8 mouse cellular contexts compared by ENCODE assay signal in genomic region chr9:31858720-31859340, GRCm38 (mm10). TPM values are rescaled to one million over a fixed set of nuclear protein-coding genes. Genes with fewer than 3 reads are reported as not detected.
DNase-seq lines count a peak whose midpoint lies in the region; ATAC-seq lines count a peak whose summit lies in the region.

No protein-coding gene starts in this region.

- 7% methylated on average over 20 of the region's 20 CpGs for WGBS in kidney, embryonic 16.5 days

- peaks cover 15% of the 10 kb centered on the region; the same call in 1 of the 2 replicates for H3K4me1 ChIP-seq in kidney, embryonic 16.5 days (ENCODE audit: insufficient read depth, low read length)

- intact Hi-C loops in left cerebral cortex, postnatal 14 days (cut with DNase I), result loop anchor here (5.0 kb wide), 1 partner anchor 53 kb away; the partner anchor contains the start of gene Barx2

- no peaks in the 10 kb centered on the region for H3K9me3 ChIP-seq in kidney, embryonic 16.5 days (ENCODE audit: low read length)

- ATAC-seq in kidney, embryonic 16.5 days (ENCODE audit: low FRiP score, low TSS enrichment), result peak; percentile 47; the same call in 1 of the 2 replicates
- ATAC-seq in activated CD4-positive, CD25-positive, alpha-beta regulatory T cell, adult 4 months, result no peak

- DNase-seq in kidney, adult 18-20 months, result no peak
- DNase-seq in brain, adult 2 months (ENCODE audit: low read depth, low spot score), result peak; percentile 43
- peak; percentile 49 for DNase-seq in forelimb bud, embryonic 11.5 days (ENCODE audit: low read depth, low spot score)
- DNase-seq in left cerebral cortex, postnatal 14 days (ENCODE audit: low spot score in 2 of 2), result peak; percentile 23 to 32
- peak; percentile 59 for DNase-seq in neural tube, embryonic 10.5 days (ENCODE audit: extremely low spot score, low spot score)
- DNase-seq in cerebellum, adult 9-10 months, result no peak

- no peaks in the 10 kb centered on the region for H3K36me3 ChIP-seq in kidney, embryonic 16.5 days (ENCODE audit: insufficient read depth, low read length)

- H3K4me2 ChIP-seq in kidney, embryonic 16.5 days (replicated peaks; ENCODE audit: low read depth, low read length), result peak overlapping the region; percentile 54

- no peaks in the 10 kb centered on the region for H3K27me3 ChIP-seq in kidney, embryonic 16.5 days (ENCODE audit: insufficient read depth, low read length)

- H3K27ac ChIP-seq in kidney, embryonic 16.5 days (ENCODE audit: low read length), result no peak overlapping the region

- H3K9ac ChIP-seq in kidney, embryonic 16.5 days (replicated peaks; ENCODE audit: low read length), result peak overlapping the region; percentile 41; the same call in 1 of the 2 replicates

- peak overlapping the region; percentile 30 for H3K4me3 ChIP-seq in kidney, embryonic 16.5 days (ENCODE audit: low read length)

RNA-seq across cellular contexts. Expression of gene Barx2, which starts 54.4 kb away (rescaled TPM):
- polyA plus RNA-seq in kidney, embryonic 16.5 days (2015; fragmentation: Nextera tagmentation; extraction: Ambion mirVana), result not detected in 2 replicates
- total RNA-seq in left cerebral cortex, postnatal 14 days (2021), result 1 to 10 TPM; 7.8 to 9.0 TPM
- under 1 TPM in 1 of 2 experiments, not detected in 1; 0.22 TPM for polyA plus RNA-seq in activated CD4-positive, CD25-positive, alpha-beta regulatory T cell, adult 4 months (2017; shearing (Covaris generic))

Comparison
In these comparisons a context has a peak if more than half of its experiments do, and no peak if none do; other contexts are left out.
1. DNase-seq: peak in brain, adult 2 months (single experiment), forelimb bud, embryonic 11.5 days (single experiment), left cerebral cortex, postnatal 14 days (2 of 2) and neural tube, embryonic 10.5 days (single experiment); none in kidney, adult 18-20 months (single experiment) and cerebellum, adult 9-10 months (single experiment).